Mouse (Mus musculus) hindbrain, embryonic 10.5 days (tissue): ENCODE measurements at regions not wholly inside any gene's neighbourhood (a gene's known extent, or its start where the extent isn't known, plus 50 kb on each side); places are given as distances from the start of the nearest gene placed in this dataset.
A peak's percentile ranks its signal among the peaks of the same experiment; 100 is the strongest.

Experiments used
- DNase-seq: peaks from one replicate; pipeline ENCODE4 v3.0.0-alpha.2; 2017; ENCODE audit warnings: low spot score
- H3K27ac ChIP-seq: fragments of 300-500 bp; sonication (generic); 2 replicates; pipeline ENCODE4 v1.5.1; 2016; ENCODE audit warnings: mild to moderate bottlenecking, moderate library complexity
- H3K27me3 ChIP-seq: fragments of 300-500 bp; sonication (generic); 2 replicates; pipeline ENCODE4 v1.6.1; 2016; ENCODE audit warnings: mild to moderate bottlenecking; ENCODE audit not compliant: poor library complexity, insufficient read depth, severe bottlenecking
- H3K36me3 ChIP-seq: fragments of 300-500 bp; sonication (generic); 2 replicates; pipeline ENCODE4 v1.6.1; 2016; ENCODE audit warnings: mild to moderate bottlenecking, moderate library complexity
- H3K4me1 ChIP-seq: fragments of 300-500 bp; sonication (generic); replicated peaks from 2 replicates; pipeline ENCODE4 v1.6.1; 2016; ENCODE audit warnings: mild to moderate bottlenecking
- H3K4me3 ChIP-seq: fragments of 300-500 bp; sonication (generic); 2 replicates; pipeline ENCODE4 v1.5.1; 2016; ENCODE audit warnings: mild to moderate bottlenecking, moderate library complexity
- H3K9me3 ChIP-seq: fragments of 300-500 bp; sonication (generic); 2 replicates; pipeline ENCODE4 v1.6.1; 2016; ENCODE audit warnings: mild to moderate bottlenecking, moderate library complexity
- WGBS: fragments of 180-500 bp; shearing (Covaris S2); methylation state at CpG from one replicate; pipeline ENCODE4 v1.1.7; 2016; 5-methylcytosine and 5-hydroxymethylcytosine counted together

- WGBS, result 72% methylated on average over 1 of the region's 1 CpGs
- H3K4me3 ChIP-seq, result no peak overlapping the region
- H3K27ac ChIP-seq, result no peak overlapping the region
- no peak for DNase-seq
- H3K4me1 ChIP-seq, result no peaks in the 10 kb centered on the region
- no peaks in the 10 kb centered on the region for H3K27me3 ChIP-seq
- no peaks in the 10 kb centered on the region for H3K36me3 ChIP-seq
- H3K9me3 ChIP-seq, result no peaks in the 10 kb centered on the region
Measured at GRCm38 (mm10) chr9:79037054-79037453, 421.7 kb downstream of the Cd109 start.

- no peak overlapping the region for H3K27ac ChIP-seq
- no peaks in the 10 kb centered on the region for H3K9me3 ChIP-seq
- no peaks in the 10 kb centered on the region for H3K27me3 ChIP-seq
- no peaks in the 10 kb centered on the region for H3K4me1 ChIP-seq
- DNase-seq, result no peak
- no peaks in the 10 kb centered on the region for H3K36me3 ChIP-seq
- WGBS, result 88% methylated on average over 4 of the region's 4 CpGs
- H3K4me3 ChIP-seq, result no peak overlapping the region
Measured at GRCm38 (mm10) chr9:79038971-79039370, 423.6 kb downstream of the Cd109 start.

GRCm38 (mm10) chr9:79044344-79044743 lies 429.0 kb downstream of the Cd109 start:
- no peaks in the 10 kb centered on the region for H3K36me3 ChIP-seq
- WGBS, result 89% methylated on average over 1 of the region's 1 CpGs
- no peaks in the 10 kb centered on the region for H3K9me3 ChIP-seq
- no peak overlapping the region for H3K4me3 ChIP-seq
- no peaks in the 10 kb centered on the region for H3K4me1 ChIP-seq
- H3K27me3 ChIP-seq, result no peaks in the 10 kb centered on the region
- no peak overlapping the region for H3K27ac ChIP-seq
- no peak for DNase-seq

- Histone ChIP-seq H3K27ac (no peak overlapping the region), H3K4me3 (no peak overlapping the region), H3K36me3 (no peaks in the 10 kb centered on the region), H3K27me3 (no peaks in the 10 kb centered on the region), H3K9me3 (no peaks in the 10 kb centered on the region), H3K4me1 (no peaks in the 10 kb centered on the region)
- DNase-seq, result peak; percentile 20
- WGBS, result 13% methylated on average over 2 of the region's 2 CpGs
Measured at GRCm38 (mm10) chr9:79045314-79045713, 430.0 kb downstream of the Cd109 start.

- WGBS, result 86% methylated on average over 3 of the region's 3 CpGs
- Histone ChIP-seq H3K27ac (no peak overlapping the region), H3K27me3 (no peaks in the 10 kb centered on the region), H3K4me3 (no peak overlapping the region), H3K9me3 (no peaks in the 10 kb centered on the region), H3K4me1 (no peaks in the 10 kb centered on the region), H3K36me3 (no peaks in the 10 kb centered on the region)
- no peak for DNase-seq
Measured at GRCm38 (mm10) chr9:79071961-79072360, 456.6 kb downstream of the Cd109 start.

- 75% methylated on average over 2 of the region's 2 CpGs for WGBS
- no peak for DNase-seq
- no peak overlapping the region for H3K4me3 ChIP-seq
- H3K4me1 ChIP-seq, result no peaks in the 10 kb centered on the region
- no peak overlapping the region for H3K27ac ChIP-seq
- no peaks in the 10 kb centered on the region for H3K27me3 ChIP-seq
- H3K9me3 ChIP-seq, result no peaks in the 10 kb centered on the region
- H3K36me3 ChIP-seq, result no peaks in the 10 kb centered on the region
Measured at GRCm38 (mm10) chr9:79109611-79110010, 494.3 kb downstream of the Cd109 start.

GRCm38 (mm10) chr9:79111326-79111725 lies 496.0 kb downstream of the Cd109 start:
- 0 out of 2 replicates have a peak, but pooled peaks cover 2% of the 10 kb centered on the region for H3K9me3 ChIP-seq
- H3K4me1 ChIP-seq, result no peaks in the 10 kb centered on the region
- no peak overlapping the region for H3K27ac ChIP-seq
- no peaks in the 10 kb centered on the region for H3K27me3 ChIP-seq
- WGBS, result 77% methylated on average over 2 of the region's 2 CpGs
- H3K4me3 ChIP-seq, result no peak overlapping the region
- DNase-seq, result no peak
- H3K36me3 ChIP-seq, result no peaks in the 10 kb centered on the region

- H3K27me3 ChIP-seq, result no peaks in the 10 kb centered on the region
- no peak overlapping the region for H3K27ac ChIP-seq
- H3K4me3 ChIP-seq, result no peak overlapping the region
- H3K4me1 ChIP-seq, result no peaks in the 10 kb centered on the region
- H3K9me3 ChIP-seq, result no peaks in the 10 kb centered on the region
- no peaks in the 10 kb centered on the region for H3K36me3 ChIP-seq
- 97% methylated on average over 1 of the region's 1 CpGs for WGBS
- DNase-seq, result no peak
Measured at GRCm38 (mm10) chr9:79140970-79141369, 525.6 kb downstream of the Cd109 start.

- Histone ChIP-seq H3K9me3 (no peaks in the 10 kb centered on the region), H3K27ac (no peak overlapping the region), H3K36me3 (no peaks in the 10 kb centered on the region), H3K4me1 (no peaks in the 10 kb centered on the region), H3K27me3 (no peaks in the 10 kb centered on the region), H3K4me3 (no peak overlapping the region)
- DNase-seq, result no peak
- WGBS, result 84% methylated on average over 3 of the region's 3 CpGs
Measured at GRCm38 (mm10) chr9:79146004-79146403, 530.7 kb downstream of the Cd109 start.

- Histone ChIP-seq H3K9me3 (no peaks in the 10 kb centered on the region), H3K4me3 (no peak overlapping the region), H3K36me3 (no peaks in the 10 kb centered on the region), H3K27ac (no peak overlapping the region), H3K27me3 (no peaks in the 10 kb centered on the region), H3K4me1 (no peaks in the 10 kb centered on the region)
- DNase-seq, result no peak
- WGBS, result 64% methylated on average over 2 of the region's 2 CpGs
Measured at GRCm38 (mm10) chr9:79165596-79165995, 550.2 kb downstream of the Cd109 start.

- H3K27ac ChIP-seq, result no peak overlapping the region
- no peaks in the 10 kb centered on the region for H3K36me3 ChIP-seq
- H3K27me3 ChIP-seq, result no peaks in the 10 kb centered on the region
- H3K4me3 ChIP-seq, result no peak overlapping the region
- no peaks in the 10 kb centered on the region for H3K9me3 ChIP-seq
- no peak for DNase-seq
- no peaks in the 10 kb centered on the region for H3K4me1 ChIP-seq
Measured at GRCm38 (mm10) chr9:79173036-79173435, 545.6 kb downstream of the Col12a1 start.

GRCm38 (mm10) chr9:79179954-79180353 lies 538.7 kb downstream of the Col12a1 start:
- no peak for DNase-seq
- Histone ChIP-seq H3K4me1 (no peaks in the 10 kb centered on the region), H3K27ac (no peak overlapping the region), H3K27me3 (no peaks in the 10 kb centered on the region), H3K4me3 (no peak overlapping the region), H3K9me3 (no peaks in the 10 kb centered on the region), H3K36me3 (no peaks in the 10 kb centered on the region)
- 86% methylated on average over 2 of the region's 2 CpGs for WGBS

GRCm38 (mm10) chr9:79195420-79195819 lies 523.2 kb downstream of the Col12a1 start:
- Histone ChIP-seq H3K36me3 (no peaks in the 10 kb centered on the region), H3K4me1 (no peaks in the 10 kb centered on the region), H3K27ac (no peak overlapping the region), H3K9me3 (no peaks in the 10 kb centered on the region), H3K27me3 (no peaks in the 10 kb centered on the region), H3K4me3 (no peak overlapping the region)
- DNase-seq, result no peak
- WGBS, result 86% methylated on average over 2 of the region's 2 CpGs

GRCm38 (mm10) chr9:79201755-79202154 lies 516.9 kb downstream of the Col12a1 start:
- Histone ChIP-seq H3K36me3 (no peaks in the 10 kb centered on the region), H3K9me3 (no peaks in the 10 kb centered on the region), H3K4me3 (no peak overlapping the region), H3K27ac (no peak overlapping the region), H3K4me1 (no peaks in the 10 kb centered on the region), H3K27me3 (no peaks in the 10 kb centered on the region)
- WGBS, result 79% methylated on average over 3 of the region's 3 CpGs
- DNase-seq, result no peak
